12 mouse cellular contexts compared by ENCODE assay signal in the genomic region with DNA sequence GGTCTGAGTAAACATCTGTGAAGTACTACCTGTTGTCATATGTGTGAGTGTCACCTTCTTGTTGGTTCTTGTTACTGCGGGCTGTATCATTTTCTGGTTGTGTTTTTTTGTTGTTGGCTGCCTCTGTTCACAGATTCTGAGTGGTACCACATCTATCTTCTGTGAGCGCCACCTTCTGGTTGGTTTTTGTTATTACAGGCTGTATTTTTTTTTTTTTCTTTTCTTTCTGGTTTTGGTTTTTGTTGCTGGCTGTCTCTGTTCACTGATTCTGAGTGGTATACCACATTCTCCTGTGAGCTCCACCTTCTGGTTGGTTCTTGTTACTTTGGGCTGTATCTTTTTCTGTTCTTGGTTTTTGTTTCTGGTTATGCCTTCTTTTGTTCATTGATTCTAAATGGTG. TPM values are rescaled to one million over a fixed set of nuclear protein-coding genes. Genes with fewer than 3 reads are reported as not detected.
DNase-seq lines count a peak whose midpoint lies in the region; TF ChIP-seq lines count a peak whose summit lies in the region.
"Had no signal": no experiment of that assay in that cellular context is flagged by ENCODE, and none has a peak within 500 bp of the region (broad histone marks: within the 10 kb centered on the region; RNA-seq: fewer than 3 reads in every experiment).

No protein-coding gene starts in this region.

- DNase-seq in gastrocnemius, adult 2 months = no peak
- DNase-seq in gastrocnemius, postnatal 4 days (ENCODE audit: low spot score in 2 of 2) = no peak
- peak; percentile 24 for DNase-seq in lung, postnatal 10 days
- DNase-seq in lung, adult 2 months = no peak
- peak; percentile 12 for DNase-seq in c-Kit-positive CD71-positive TER-119-positive erythroid progenitor cells, embryonic 14.5 days (ENCODE audit: low spot score)
- DNase-seq in retina, embryonic 14.5 days (ENCODE audit: low spot score) = peak; percentile 51
- no peak for DNase-seq in neural tube, embryonic 10.5 days (ENCODE audit: extremely low spot score, low spot score)
- DNase-seq in cerebellum, adult 18-20 months = no peak

- TF ChIP-seq POLR2A in lung, adult 2 months (IDR thresholded peaks at IDR 0.05; ENCODE audit: borderline replicate concordance, extremely low read depth, low read depth, low read length) = no peak

- peak; percentile 57 for TF ChIP-seq CTCF in gastrocnemius, adult 2 months (IDR thresholded peaks at IDR 0.05)
- no peak for TF ChIP-seq CTCF in lung, adult 2 months (IDR thresholded peaks at IDR 0.05; ENCODE audit: insufficient read depth, low read length)

- no peaks in the 10 kb centered on the region for H3K4me1 ChIP-seq in lung, adult 2 months (ENCODE audit: control insufficient read depth, insufficient read depth, low read length)
- H3K4me1 ChIP-seq: embryonic facial prominence, embryonic 12.5 days; megakaryocyte, embryonic 14.5 days had no signal

- no peak overlapping the region for H3K27ac ChIP-seq in gastrocnemius, adult 2 months
- H3K27ac ChIP-seq: embryonic facial prominence, embryonic 12.5 days had no signal

- intact Hi-C loops in gastrocnemius, adult 2 months (cut with DNase I) = no loop called here

- H3K4me3 ChIP-seq in gastrocnemius, adult 2 months = no peak overlapping the region
- H3K4me3 ChIP-seq in lung, adult 2 months (replicated peaks; ENCODE audit: extremely low read depth, low read depth, low read length) = no peak overlapping the region
- H3K4me3 ChIP-seq: embryonic facial prominence, embryonic 12.5 days; megakaryocyte, embryonic 14.5 days had no signal

- WGBS in lung, adult 2 months = 31% methylated on average over 2 of the region's 2 CpGs

RNA-seq across cellular contexts. Expression of a gene that starts 44.2 kb away (rescaled TPM):
- not detected for total RNA-seq in gastrocnemius, adult 2 months (2021)
- not detected for total RNA-seq in gastrocnemius, postnatal 4 days (2021)
- not detected in 2 replicates for polyA plus RNA-seq in lung, adult 2 months (2012; rRNA removed)
- total RNA-seq: heart, adult 18-20 months; layer of hippocampus, adult 8-10 months had no signal
- polyA plus RNA-seq: embryonic facial prominence, embryonic 12.5 days had no signal

RNA-seq across cellular contexts. Expression of a gene that starts 50.0 kb away (rescaled TPM):
- not detected for total RNA-seq in gastrocnemius, adult 2 months (2021)
- total RNA-seq in gastrocnemius, postnatal 4 days (2021) = not detected
- polyA plus RNA-seq in lung, adult 2 months (2012; rRNA removed) = 0.16 and 0.19 TPM in 2 replicates
- total RNA-seq: heart, adult 18-20 months; layer of hippocampus, adult 8-10 months had no signal
- polyA plus RNA-seq: embryonic facial prominence, embryonic 12.5 days had no signal

Comparison
In these comparisons a context has a peak if more than half of its experiments do, and no peak if none do; other contexts are left out.
1. DNase-seq: peak in lung, postnatal 10 days (single experiment), c-Kit-positive CD71-positive TER-119-positive erythroid progenitor cells, embryonic 14.5 days (single experiment) and retina, embryonic 14.5 days (single experiment); none in gastrocnemius, adult 2 months (single experiment), gastrocnemius, postnatal 4 days (0 of 2), lung, adult 2 months (single experiment), neural tube, embryonic 10.5 days (single experiment) and cerebellum, adult 18-20 months (0 of 2).